Mouse (Mus musculus) thymus, adult 2 months (tissue): Measurements from ENCODE around the gene Actn1.

Experiments used
- CTCF ChIP-seq: fragments of 200-500 bp; IDR thresholded peaks from 2 replicates; pipeline ENCODE4 v1.5.1; 2012; ENCODE audit warnings: mild to moderate bottlenecking, control low read depth, low read length, moderate library complexity, borderline replicate concordance; ENCODE audit not compliant: control insufficient read depth, poor library complexity, insufficient read depth; ENCODE audit errors: extremely low read depth
- POLR2A ChIP-seq: fragments of 200-500 bp; IDR thresholded peaks from 2 replicates; pipeline ENCODE4 v1.6.1; 2012; ENCODE audit warnings: mild to moderate bottlenecking, low read length, control low read depth, moderate library complexity; ENCODE audit not compliant: control insufficient read depth, poor library complexity, insufficient read depth; ENCODE audit errors: extremely low read depth

- no peak for TF ChIP-seq CTCF
- no peak for TF ChIP-seq POLR2A
Observed at GRCm38 (mm10) chr12:80184041-80184440, 76.1 kb downstream of the Actn1 start.
